Mouse (Mus musculus) left cerebral cortex, adult 9 months (tissue): ENCODE data around the gene Glul.
"Not testable (repeated sequence)": the region's sequence is repeated elsewhere in the genome, so short reads cannot be mapped to it uniquely, and the experiment has no call there.

Source experiments
- DNase-seq, 2 experiments: peaks; one replicate each; pipeline ENCODE4 v3.0.0; 2022; ENCODE audit warnings: low spot score in 2 of 2

Gene Glul

GRCm38 (mm10) chr1:153899731-153900380 is at the start of gene Glul, which contains the start of gene Teddm2:
Gene Glul, plus strand, starts transcription at chr1:153899944.
Gene Teddm2, minus strand, starts transcription at chr1:153900228.
- peak; percentile 85 to 95 for DNase-seq

- not testable (repeated sequence) for DNase-seq
Measured at GRCm38 (mm10) chr1:153852696-153853095, 47.0 kb upstream of the Glul start.

- DNase-seq = no peak
Measured at GRCm38 (mm10) chr1:153855946-153856345, 43.8 kb upstream of the Glul start.

DNA sequence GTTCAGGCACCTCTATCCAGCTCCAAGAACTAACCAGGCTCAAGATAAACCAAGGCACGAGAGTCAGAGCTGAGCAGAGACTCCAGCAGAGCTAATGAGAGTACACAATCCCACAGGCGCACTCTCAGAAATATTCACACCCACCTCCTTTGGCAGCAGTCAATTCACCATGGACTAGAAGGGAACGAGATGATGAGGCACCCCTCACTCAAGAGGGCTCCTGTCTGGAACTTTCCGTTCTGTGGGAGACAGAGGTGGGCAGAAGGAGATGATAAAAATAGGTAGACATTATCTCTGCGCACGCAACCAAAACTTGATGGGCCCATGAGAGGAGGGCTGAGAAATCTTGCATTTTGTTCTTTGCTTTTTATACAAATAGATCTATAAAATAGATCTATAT is 25.7 kb upstream of the Glul start, which contains the start of gene Teddm1b:
Gene Teddm1b, plus strand, starts transcription at position 301 of the 400 bp plus-strand sequence.
- no peak for DNase-seq

DNA sequence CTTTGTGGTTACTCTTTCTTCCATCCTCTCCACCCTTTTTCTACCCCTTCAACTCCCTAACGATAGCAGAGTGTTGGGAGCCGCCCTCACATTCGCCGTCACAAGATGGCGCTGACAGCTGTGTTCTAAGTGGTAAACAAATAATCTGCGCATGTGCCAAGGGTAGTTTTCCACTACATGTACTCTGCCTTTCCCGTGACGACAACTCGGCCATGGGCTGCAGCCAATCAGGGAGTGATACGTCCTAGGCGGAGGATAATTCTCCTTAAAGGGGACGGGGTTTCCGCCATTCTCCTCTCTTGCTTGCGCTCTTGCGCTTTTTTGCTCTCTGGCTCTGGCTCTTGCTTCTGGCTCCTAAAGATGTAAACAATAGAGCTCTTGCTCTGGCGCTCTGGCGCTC is 19.4 kb upstream of the Glul start:
- not testable (repeated sequence) for DNase-seq

- no peak for DNase-seq
Measured at GRCm38 (mm10) chr1:153886024-153886633, 13.6 kb upstream of the Glul start.

DNA sequence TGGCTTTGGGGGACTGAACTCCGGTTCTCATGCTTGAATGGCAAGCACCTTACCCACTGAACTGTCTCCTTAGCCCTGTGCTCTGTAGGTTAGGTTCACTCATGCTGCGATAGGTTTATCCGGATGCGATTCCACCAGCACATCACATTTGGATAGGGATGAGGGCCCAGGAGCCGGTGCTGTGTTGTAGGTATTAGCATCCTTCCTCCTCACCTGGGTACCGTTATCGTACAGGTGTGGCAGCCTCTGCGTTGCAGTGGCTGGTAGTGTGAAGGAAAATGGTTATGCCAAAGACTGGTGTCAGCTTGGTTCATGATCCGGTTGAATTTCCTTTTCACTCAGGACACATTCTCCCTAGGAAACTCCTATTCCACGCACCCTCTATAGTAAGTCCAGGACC is 9.6 kb upstream of the Glul start:
- no peak for DNase-seq

DNA sequence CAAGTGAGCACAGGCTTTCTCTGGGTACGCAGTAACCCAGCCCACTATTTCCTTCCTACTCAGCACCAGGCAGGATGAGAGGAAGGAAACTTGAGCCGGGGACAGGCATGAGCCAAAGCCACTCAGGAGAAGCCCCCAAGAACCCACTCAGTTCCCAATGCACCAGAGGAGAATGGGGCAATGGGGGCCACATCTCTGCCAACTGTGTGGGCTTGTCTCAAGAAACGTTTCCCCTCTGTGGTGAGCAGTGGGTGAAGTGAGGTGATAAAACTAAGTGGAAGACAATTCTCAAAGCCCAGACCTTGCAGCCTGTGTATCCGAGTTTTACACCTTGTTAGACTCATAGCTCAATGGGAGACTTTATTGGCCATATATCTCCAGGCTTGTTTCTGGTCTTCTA is 8.3 kb upstream of the Glul start, which contains the start of gene Teddm1a:
Gene Teddm1a, plus strand, starts transcription at position 301 of the 400 bp plus-strand sequence.
- no peak for DNase-seq

DNA sequence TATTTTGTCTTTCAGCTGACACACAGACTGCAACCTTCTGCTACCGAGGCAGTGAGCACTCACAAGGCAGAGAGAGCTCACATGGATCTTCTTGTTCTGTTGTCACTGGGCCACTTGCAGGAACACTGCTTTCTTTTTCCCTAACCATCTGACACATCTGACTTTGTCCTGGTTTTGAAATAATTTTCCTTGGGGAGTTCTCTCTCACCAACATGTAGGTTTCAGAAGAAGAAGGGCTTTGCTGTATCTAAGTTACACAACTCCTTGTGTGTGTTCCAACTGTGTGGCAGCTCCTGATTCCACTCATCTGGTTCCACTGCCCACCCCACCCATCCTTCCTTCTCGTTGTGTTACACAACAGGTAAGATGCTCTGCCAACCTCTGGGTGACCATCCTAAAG is 6.0 kb upstream of the Glul start:
- no peak for DNase-seq

GRCm38 (mm10) chr1:153894201-153894893 is 5.4 kb upstream of the Glul start:
- DNase-seq = no peak

GRCm38 (mm10) chr1:153894979-153895378 is 4.8 kb upstream of the Glul start:
- DNase-seq = peak in 1 of 2 experiments; percentile 90

DNA sequence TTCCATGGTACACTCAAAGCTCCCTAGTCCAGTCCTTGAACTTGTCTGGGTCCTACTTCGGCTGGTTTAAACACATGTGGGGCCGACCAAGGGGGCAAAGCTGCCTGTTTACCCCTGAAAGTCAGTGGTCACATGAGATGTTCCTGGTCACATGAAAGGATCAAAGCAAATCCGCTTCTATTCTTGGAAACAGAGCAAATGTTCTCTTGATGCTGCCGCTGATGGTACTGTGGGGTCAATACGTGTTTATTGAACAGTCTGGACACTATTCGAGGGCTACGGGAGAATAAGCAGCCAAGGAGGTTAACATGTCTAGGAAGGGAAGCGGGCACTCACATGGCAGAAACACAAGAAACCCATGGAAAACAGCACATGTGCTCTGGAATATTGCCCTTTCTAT is 2.5 kb upstream of the Glul start:
- no peak for DNase-seq

- no peak for DNase-seq
Measured at GRCm38 (mm10) chr1:153898989-153899730, 584 bp upstream of the Glul start.

DNA sequence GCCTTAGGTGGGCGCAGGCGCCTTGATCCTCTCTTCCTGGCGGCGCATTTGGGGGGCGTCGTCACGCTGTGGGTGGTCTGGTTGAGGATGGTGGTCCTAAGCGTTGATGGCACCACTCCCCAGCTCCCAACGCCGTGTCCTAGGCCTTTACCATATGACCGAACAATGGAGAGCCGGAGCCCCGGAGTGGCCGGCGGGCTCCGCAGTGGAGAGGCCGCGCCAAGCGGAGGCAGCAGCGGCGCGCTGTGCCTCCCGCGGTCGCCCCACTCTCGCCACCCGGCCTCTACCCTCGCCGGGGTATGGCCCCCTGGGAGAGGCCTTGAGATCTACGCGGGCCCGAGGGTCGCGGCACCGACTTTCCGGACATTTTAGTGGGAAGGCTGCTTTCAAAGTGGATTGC is 637 bp downstream of the Glul start:
- DNase-seq = no peak

DNA sequence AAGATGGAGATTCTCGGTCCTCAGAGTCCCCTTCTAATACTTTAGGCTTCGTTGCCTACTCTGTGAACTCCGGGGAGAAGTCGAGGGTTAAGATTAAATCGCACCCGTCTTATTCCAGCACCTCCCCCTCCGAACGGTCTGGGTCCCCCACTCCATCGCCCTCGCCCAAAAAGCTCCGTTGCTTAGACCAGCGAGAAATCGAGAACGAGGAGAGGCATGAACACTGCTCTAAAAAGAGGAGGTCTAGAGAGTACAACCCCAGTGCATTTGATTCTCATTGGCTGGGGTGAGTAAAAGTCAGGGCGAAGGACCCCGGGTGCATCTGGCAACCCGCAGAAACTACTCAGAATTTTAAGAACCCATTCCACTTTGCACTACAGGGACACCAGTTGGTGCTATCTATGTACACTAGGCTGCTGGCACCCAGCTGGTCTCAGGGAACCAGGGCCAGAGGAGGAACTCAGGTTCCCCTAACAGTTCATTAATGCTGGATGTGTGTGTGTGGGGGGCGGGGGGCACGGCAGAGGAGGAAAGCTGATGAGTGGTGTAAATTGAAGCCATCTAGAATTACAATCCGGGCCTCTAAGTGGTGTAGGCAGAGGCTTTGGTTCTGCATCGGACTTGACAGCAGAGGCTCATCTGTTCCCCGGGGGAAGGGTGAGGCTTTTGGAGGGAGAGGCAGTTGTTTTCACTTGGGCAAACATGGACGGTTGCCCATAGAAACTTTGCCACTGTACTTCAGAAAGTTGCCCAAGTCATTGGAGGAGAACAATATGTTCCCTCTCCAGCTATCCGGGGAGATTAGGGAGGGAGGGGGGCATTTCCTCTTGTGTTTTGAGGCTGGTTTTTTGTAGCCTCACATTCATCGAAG is 1.4 kb downstream of the Glul start:
- DNase-seq = peak in 1 of 2 experiments; percentile 17

GRCm38 (mm10) chr1:153903006-153903405 is 3.3 kb downstream of the Glul start:
- DNase-seq = no peak

DNA sequence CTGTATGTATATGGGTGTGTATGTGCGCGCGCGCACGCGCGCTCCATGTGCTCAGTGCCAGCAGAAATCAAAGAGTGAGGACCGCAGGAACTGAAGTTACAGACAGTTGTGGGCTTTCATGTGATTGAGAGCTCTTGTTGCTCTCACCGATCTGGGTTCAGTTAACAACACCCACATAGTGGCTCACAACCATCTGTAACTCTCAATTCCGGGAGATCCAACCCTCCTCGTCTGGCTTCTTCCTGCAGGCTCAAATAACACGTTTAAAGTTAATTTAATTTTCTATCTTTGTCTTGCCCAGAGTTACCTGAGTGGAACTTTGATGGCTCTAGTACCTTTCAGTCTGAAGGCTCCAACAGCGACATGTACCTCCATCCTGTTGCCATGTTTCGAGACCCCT is 4.5 kb downstream of the Glul start:
- peak in 1 of 2 experiments; percentile 21 for DNase-seq

DNA sequence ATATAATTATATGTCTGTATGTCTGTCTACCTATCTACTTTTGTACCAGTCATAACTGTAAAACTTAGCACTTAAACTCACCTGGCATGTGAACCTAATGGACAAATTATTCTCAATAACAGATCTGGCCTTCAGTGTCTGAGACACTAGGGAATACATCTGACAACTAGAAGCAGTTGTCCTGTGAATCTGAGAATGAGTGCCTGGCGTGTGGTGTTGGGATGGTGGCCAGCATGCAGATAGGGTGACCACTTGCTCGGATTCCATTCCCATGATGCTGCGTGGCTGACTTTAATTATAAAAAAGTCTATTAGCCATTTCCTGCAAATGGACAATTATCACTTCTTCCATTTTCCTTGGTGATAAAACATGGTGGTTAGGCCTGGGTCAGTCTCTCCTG is 6.1 kb downstream of the Glul start:
- no peak for DNase-seq

GRCm38 (mm10) chr1:153908208-153908607 is 8.5 kb downstream of the Glul start:
- no peak for DNase-seq

- no peak for DNase-seq
Measured at GRCm38 (mm10) chr1:153908741-153909140, 9.0 kb downstream of the Glul start.
